Mouse (Mus musculus): ENCODE measurements at regions not wholly inside any gene's neighbourhood (a gene's known extent, or its start where the extent isn't known, plus 50 kb on each side); places are given as distances from the start of the nearest gene placed in this dataset.

GRCm38 (mm10) chr5:141137716-141138115 is 103.6 kb upstream of the Sdk1 start:
- Histone ChIP-seq H3K9me3 (ENCODE audit: control insufficient read depth, low read length) (no peaks in the 10 kb centered on the region), H3K4me1 (ENCODE audit: control insufficient read depth in 2 of 2, insufficient read depth in 2 of 2, low read length in 2 of 2) (peaks cover 19 to 27% of the 10 kb centered on the region in 2 experiments), H3K4me2 (ENCODE audit: low read length) (no peak overlapping the region), H3K4me3 (ENCODE audit: control insufficient read depth in 1 of 2, insufficient read depth in 1 of 2, low read depth in 1 of 2, low read length in 2 of 2) (no peak overlapping the region), H3K36me3 (ENCODE audit: control insufficient read depth, insufficient read depth, low read length) (no peaks in the 10 kb centered on the region), H3K27ac (replicated peaks in 1 of 2; ENCODE audit: control insufficient read depth in 1 of 2, insufficient read depth in 1 of 2, low read depth in 2 of 2, low read length in 2 of 2) (peak overlapping the region; percentile 58; a peak in 3 of 4 replicates), H3K9ac (ENCODE audit: low read length) (no peak overlapping the region), H3K27me3 (ENCODE audit: control insufficient read depth, insufficient read depth, low read length) (no peaks in the 10 kb centered on the region)
- ATAC-seq (ENCODE audit: insufficient number of reproducible peaks, insufficient read depth, low FRiP score, low read depth), result no peak
- WGBS, result 46% methylated on average over 3 of the region's 3 CpGs

GRCm38 (mm10) chr5:141138771-141139360 is 102.4 kb upstream of the Sdk1 start:
- no peaks in the 10 kb centered on the region for H3K27me3 ChIP-seq (ENCODE audit: control insufficient read depth, insufficient read depth, low read length)
- no peak overlapping the region for H3K4me3 ChIP-seq (ENCODE audit: control insufficient read depth in 1 of 2, insufficient read depth in 1 of 2, low read depth in 1 of 2, low read length in 2 of 2)
- no peaks in the 10 kb centered on the region for H3K36me3 ChIP-seq (ENCODE audit: control insufficient read depth, insufficient read depth, low read length)
- H3K9me3 ChIP-seq (ENCODE audit: control insufficient read depth, low read length), result no peaks in the 10 kb centered on the region
- no peak overlapping the region for H3K4me2 ChIP-seq (ENCODE audit: low read length)
- H3K4me1 ChIP-seq (ENCODE audit: control insufficient read depth in 2 of 2, insufficient read depth in 2 of 2, low read length in 2 of 2), result peaks cover 19 to 27% of the 10 kb centered on the region in 2 experiments
- no peak for ATAC-seq (ENCODE audit: insufficient number of reproducible peaks, insufficient read depth, low FRiP score, low read depth)
- WGBS, result 37% methylated on average over 12 of the region's 12 CpGs
- peak overlapping the region; percentile 57 to 58 for H3K27ac ChIP-seq (replicated peaks in 1 of 2; ENCODE audit: control insufficient read depth in 1 of 2, insufficient read depth in 1 of 2, low read depth in 2 of 2, low read length in 2 of 2)
- peak overlapping the region; percentile 18; the same call in 1 of the 2 replicates for H3K9ac ChIP-seq (ENCODE audit: low read length)

- Histone ChIP-seq H3K9me3 (ENCODE audit: control insufficient read depth, low read length) (no peaks in the 10 kb centered on the region), H3K4me2 (ENCODE audit: low read length) (no peak overlapping the region), H3K27me3 (ENCODE audit: control insufficient read depth, insufficient read depth, low read length) (no peaks in the 10 kb centered on the region), H3K9ac (ENCODE audit: low read length) (peak overlapping the region; percentile 18; the same call in 1 of the 2 replicates), H3K4me3 (ENCODE audit: control insufficient read depth in 1 of 2, insufficient read depth in 1 of 2, low read depth in 1 of 2, low read length in 2 of 2) (no peak overlapping the region), H3K4me1 (ENCODE audit: control insufficient read depth in 2 of 2, insufficient read depth in 2 of 2, low read length in 2 of 2) (peaks cover 19 to 27% of the 10 kb centered on the region in 2 experiments), H3K36me3 (ENCODE audit: control insufficient read depth, insufficient read depth, low read length) (no peaks in the 10 kb centered on the region), H3K27ac (replicated peaks in 1 of 2; ENCODE audit: control insufficient read depth in 1 of 2, insufficient read depth in 1 of 2, low read depth in 2 of 2, low read length in 2 of 2) (peak overlapping the region; percentile 57 to 58; a peak in 2 of 4 replicates)
- WGBS, result 50% methylated on average over 14 of the region's 14 CpGs
- ATAC-seq (ENCODE audit: insufficient number of reproducible peaks, insufficient read depth, low FRiP score, low read depth), result no peak
Observed at GRCm38 (mm10) chr5:141139361-141139912, 101.9 kb upstream of the Sdk1 start.

- H3K4me2 ChIP-seq (ENCODE audit: low read length), result no peak overlapping the region
- no peaks in the 10 kb centered on the region for H3K4me1 ChIP-seq (ENCODE audit: control insufficient read depth in 2 of 2, insufficient read depth in 2 of 2, low read length in 2 of 2)
- H3K27me3 ChIP-seq (ENCODE audit: control insufficient read depth, insufficient read depth, low read length), result no peaks in the 10 kb centered on the region
- no peaks in the 10 kb centered on the region for H3K36me3 ChIP-seq (ENCODE audit: control insufficient read depth, insufficient read depth, low read length)
- no peak overlapping the region for H3K27ac ChIP-seq (replicated peaks in 1 of 2; ENCODE audit: control insufficient read depth in 1 of 2, insufficient read depth in 1 of 2, low read depth in 2 of 2, low read length in 2 of 2)
- ATAC-seq (ENCODE audit: insufficient number of reproducible peaks, insufficient read depth, low FRiP score, low read depth), result no peak
- no peak overlapping the region for H3K4me3 ChIP-seq (ENCODE audit: control insufficient read depth in 1 of 2, insufficient read depth in 1 of 2, low read depth in 1 of 2, low read length in 2 of 2)
- H3K9ac ChIP-seq (ENCODE audit: low read length), result no peak overlapping the region
- H3K9me3 ChIP-seq (ENCODE audit: control insufficient read depth, low read length), result no peaks in the 10 kb centered on the region
- WGBS, result 65% methylated on average over 8 of the region's 8 CpGs
Observed at GRCm38 (mm10) chr5:141160391-141160790, 80.9 kb upstream of the Sdk1 start.

- Histone ChIP-seq H3K4me3 (ENCODE audit: control insufficient read depth in 1 of 2, insufficient read depth in 1 of 2, low read depth in 1 of 2, low read length in 2 of 2) (no peak overlapping the region), H3K36me3 (ENCODE audit: control insufficient read depth, insufficient read depth, low read length) (no peaks in the 10 kb centered on the region), H3K4me2 (ENCODE audit: low read length) (no peak overlapping the region), H3K9ac (ENCODE audit: low read length) (no peak overlapping the region), H3K27ac (replicated peaks in 1 of 2; ENCODE audit: control insufficient read depth in 1 of 2, insufficient read depth in 1 of 2, low read depth in 2 of 2, low read length in 2 of 2) (no peak overlapping the region), H3K27me3 (ENCODE audit: control insufficient read depth, insufficient read depth, low read length) (no peaks in the 10 kb centered on the region), H3K4me1 (ENCODE audit: control insufficient read depth in 2 of 2, insufficient read depth in 2 of 2, low read length in 2 of 2) (no peaks in the 10 kb centered on the region), H3K9me3 (ENCODE audit: control insufficient read depth, low read length) (no peaks in the 10 kb centered on the region)
- WGBS, result 85% methylated on average over 5 of the region's 5 CpGs
- ATAC-seq (ENCODE audit: insufficient number of reproducible peaks, insufficient read depth, low FRiP score, low read depth), result no peak
Observed at GRCm38 (mm10) chr5:141160956-141161355, 80.3 kb upstream of the Sdk1 start.

- no peak overlapping the region for H3K4me2 ChIP-seq (ENCODE audit: low read length)
- no peaks in the 10 kb centered on the region for H3K36me3 ChIP-seq (ENCODE audit: control insufficient read depth, insufficient read depth, low read length)
- ATAC-seq (ENCODE audit: insufficient number of reproducible peaks, insufficient read depth, low FRiP score, low read depth), result no peak
- WGBS, result 67% methylated on average over 6 of the region's 6 CpGs
- no peaks in the 10 kb centered on the region for H3K4me1 ChIP-seq (ENCODE audit: control insufficient read depth in 2 of 2, insufficient read depth in 2 of 2, low read length in 2 of 2)
- H3K27ac ChIP-seq (replicated peaks in 1 of 2; ENCODE audit: control insufficient read depth in 1 of 2, insufficient read depth in 1 of 2, low read depth in 2 of 2, low read length in 2 of 2), result no peak overlapping the region
- no peaks in the 10 kb centered on the region for H3K27me3 ChIP-seq (ENCODE audit: control insufficient read depth, insufficient read depth, low read length)
- H3K4me3 ChIP-seq (ENCODE audit: control insufficient read depth in 1 of 2, insufficient read depth in 1 of 2, low read depth in 1 of 2, low read length in 2 of 2), result no peak overlapping the region
- H3K9me3 ChIP-seq (ENCODE audit: control insufficient read depth, low read length), result no peaks in the 10 kb centered on the region
- H3K9ac ChIP-seq (ENCODE audit: low read length), result no peak overlapping the region
Observed at GRCm38 (mm10) chr5:141182442-141182841, 58.8 kb upstream of the Sdk1 start.

- Histone ChIP-seq H3K4me1 (ENCODE audit: control insufficient read depth in 2 of 2, insufficient read depth in 2 of 2, low read length in 2 of 2) (peaks cover 0 to 2% of the 10 kb centered on the region in 2 experiments; a peak in 1 of 4 replicates), H3K27ac (replicated peaks in 1 of 2; ENCODE audit: control insufficient read depth in 1 of 2, insufficient read depth in 1 of 2, low read depth in 2 of 2, low read length in 2 of 2) (no peak overlapping the region), H3K27me3 (ENCODE audit: control insufficient read depth, insufficient read depth, low read length) (no peaks in the 10 kb centered on the region), H3K4me2 (ENCODE audit: low read length) (no peak overlapping the region), H3K9ac (ENCODE audit: low read length) (no peak overlapping the region), H3K36me3 (ENCODE audit: control insufficient read depth, insufficient read depth, low read length) (no peaks in the 10 kb centered on the region), H3K4me3 (ENCODE audit: control insufficient read depth in 1 of 2, insufficient read depth in 1 of 2, low read depth in 1 of 2, low read length in 2 of 2) (no peak overlapping the region), H3K9me3 (ENCODE audit: control insufficient read depth, low read length) (no peaks in the 10 kb centered on the region)
- 76% methylated on average over 2 of the region's 2 CpGs for WGBS
- no peak for ATAC-seq (ENCODE audit: insufficient number of reproducible peaks, insufficient read depth, low FRiP score, low read depth)
Observed at GRCm38 (mm10) chr5:141189033-141189432, 52.3 kb upstream of the Sdk1 start.
